Mouse (Mus musculus): ENCODE results near the gene Cand2. TPM values are rescaled to one million over a fixed set of nuclear protein-coding genes. Genes with fewer than 3 reads are reported as not detected.

The Cand2 gene
- polyA plus RNA-seq, 1 experiment from 2014 or later: 36.1 TPM

DNA sequence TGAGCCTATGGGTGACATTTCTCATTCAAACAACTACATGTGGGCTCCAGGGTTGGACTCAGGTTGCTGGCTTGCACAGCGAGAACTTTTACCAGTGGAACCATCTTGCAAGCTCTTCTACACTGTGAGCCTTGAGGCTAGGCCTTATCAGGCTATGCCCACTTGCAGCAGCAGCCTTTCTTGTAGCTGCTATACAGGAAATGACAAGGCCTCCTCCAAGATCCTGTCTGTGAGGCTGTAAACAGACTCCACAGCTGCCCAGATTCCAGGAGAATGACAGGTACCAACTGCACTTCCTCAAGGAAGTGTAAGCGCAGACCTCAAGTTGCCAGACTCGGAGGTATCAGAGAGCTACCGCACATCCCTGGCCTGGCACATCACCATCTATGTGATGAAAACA, 6.1 kb upstream of the Cand2 start:
- H3K4me1 ChIP-seq (ENCODE audit: control insufficient read depth, insufficient read depth, low read length): peaks cover 9% of the 10 kb centered on the region; the same call in 1 of the 2 replicates
- 83% methylated on average over 4 of the region's 4 CpGs for WGBS
- ATAC-seq (ENCODE audit: low FRiP score, low TSS enrichment): no peak

DNA sequence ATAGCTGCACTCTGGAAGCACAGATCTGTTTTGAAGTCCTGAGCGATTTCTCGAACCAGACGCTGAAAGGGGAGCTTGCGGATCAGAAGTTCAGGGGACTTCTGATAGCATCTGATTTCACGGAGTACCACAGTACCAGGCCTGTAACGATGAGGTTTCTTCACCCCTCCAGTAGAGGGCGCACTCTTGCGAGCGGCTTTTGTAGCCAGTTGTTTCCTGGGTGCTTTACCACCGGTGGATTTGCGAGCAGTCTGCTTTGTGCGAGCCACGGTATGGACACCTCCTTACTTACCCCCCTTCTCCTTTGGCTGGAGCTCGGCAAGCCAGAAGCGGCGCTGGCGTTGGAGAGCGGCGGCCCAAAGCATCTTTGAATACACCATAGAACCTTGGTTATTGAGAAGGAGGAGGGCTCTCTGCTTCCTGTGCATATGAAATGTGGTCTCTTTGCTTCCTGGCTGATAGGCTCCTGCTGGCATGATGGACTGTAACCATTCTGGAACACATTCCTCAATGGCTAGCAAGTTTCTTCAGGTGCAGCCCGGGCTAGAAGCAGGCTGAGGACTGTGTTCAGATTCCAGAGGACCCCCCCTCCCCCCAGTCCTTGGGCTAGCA, 4.2 kb upstream of the Cand2 start:
- no peaks in the 10 kb centered on the region for H3K27me3 ChIP-seq (ENCODE audit: control insufficient read depth, insufficient read depth, low read length)
- no peak for ATAC-seq (ENCODE audit: low FRiP score, low TSS enrichment)
- no peak overlapping the region for H3K27ac ChIP-seq (ENCODE audit: low read depth, low read length)
- no peak overlapping the region for H3K4me2 ChIP-seq (replicated peaks; ENCODE audit: low read depth, low read length)
- H3K36me3 ChIP-seq (ENCODE audit: control insufficient read depth, insufficient read depth, low read length): no peaks in the 10 kb centered on the region
- no peaks in the 10 kb centered on the region for H3K9me3 ChIP-seq (ENCODE audit: control insufficient read depth, low read length)
- WGBS: 87% methylated on average over 19 of the region's 20 CpGs
- H3K4me1 ChIP-seq (ENCODE audit: control insufficient read depth, insufficient read depth, low read length): peaks cover 4% of the 10 kb centered on the region; the same call in 1 of the 2 replicates
- no peak overlapping the region for H3K9ac ChIP-seq (ENCODE audit: low read depth, low read length)
- H3K4me3 ChIP-seq (ENCODE audit: low read length): no peak overlapping the region

More for the DNA sequence above, 6.1 kb upstream of the Cand2 start:
- Histone ChIP-seq H3K27me3 (ENCODE audit: control insufficient read depth, insufficient read depth, low read length) (no peaks in the 10 kb centered on the region), H3K36me3 (ENCODE audit: control insufficient read depth, insufficient read depth, low read length) (no peaks in the 10 kb centered on the region), H3K27ac (ENCODE audit: low read depth, low read length) (no peak overlapping the region), H3K4me2 (replicated peaks; ENCODE audit: low read depth, low read length) (no peak overlapping the region), H3K9ac (ENCODE audit: low read depth, low read length) (no peak overlapping the region), H3K9me3 (ENCODE audit: control insufficient read depth, low read length) (no peaks in the 10 kb centered on the region), H3K4me3 (ENCODE audit: low read length) (no peak overlapping the region)

DNA sequence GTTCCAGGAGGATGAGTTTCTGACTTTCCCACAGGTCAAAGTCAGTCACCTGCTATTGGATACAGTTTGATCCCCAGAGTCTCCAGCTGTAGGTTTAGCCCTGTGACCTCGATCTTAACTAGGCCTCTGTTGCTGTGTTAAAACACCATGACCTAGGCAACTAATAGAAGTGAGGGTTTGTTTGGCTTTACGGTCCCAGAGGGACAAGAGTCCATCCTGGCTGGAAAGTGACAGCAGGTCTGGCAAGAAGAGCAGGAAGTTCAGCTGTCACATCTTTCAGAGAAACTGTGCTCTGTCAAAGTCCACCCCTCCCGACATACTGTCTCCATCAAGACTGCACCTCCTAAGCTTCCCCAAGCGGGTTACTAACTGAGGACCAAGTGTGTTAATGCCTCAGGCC, 3.5 kb upstream of the Cand2 start:
- Histone ChIP-seq H3K9ac (ENCODE audit: low read depth, low read length) (no peak overlapping the region), H3K4me1 (ENCODE audit: control insufficient read depth, insufficient read depth, low read length) (peaks cover 9% of the 10 kb centered on the region), H3K27ac (ENCODE audit: low read depth, low read length) (no peak overlapping the region), H3K27me3 (ENCODE audit: control insufficient read depth, insufficient read depth, low read length) (no peaks in the 10 kb centered on the region), H3K4me2 (replicated peaks; ENCODE audit: low read depth, low read length) (no peak overlapping the region), H3K9me3 (ENCODE audit: control insufficient read depth, low read length) (no peaks in the 10 kb centered on the region), H3K4me3 (ENCODE audit: low read length) (no peak overlapping the region), H3K36me3 (ENCODE audit: control insufficient read depth, insufficient read depth, low read length) (no peaks in the 10 kb centered on the region)
- no peak for ATAC-seq (ENCODE audit: low FRiP score, low TSS enrichment)
- WGBS: 59% methylated on average over 4 of the region's 4 CpGs

DNA sequence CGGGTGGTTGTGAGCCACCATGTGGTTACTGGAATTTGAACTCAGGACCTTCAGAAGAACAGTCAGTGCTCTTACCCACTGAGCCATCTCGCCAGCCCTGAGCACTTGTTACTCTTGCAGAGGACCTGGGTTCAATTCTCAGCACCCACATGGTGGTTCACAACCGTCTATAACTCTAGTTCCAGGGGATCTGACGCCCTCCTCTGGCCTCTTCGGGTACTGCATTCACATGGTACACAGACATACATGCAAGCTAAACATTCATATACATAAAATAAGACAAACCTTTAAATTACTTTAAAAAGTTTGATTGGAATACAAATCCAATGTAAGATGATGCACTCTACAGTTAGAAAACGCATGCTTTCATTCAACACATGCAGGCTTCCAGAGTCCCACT, 2.1 kb upstream of the Cand2 start:
- H3K27me3 ChIP-seq (ENCODE audit: control insufficient read depth, insufficient read depth, low read length): no peaks in the 10 kb centered on the region
- WGBS: 83% methylated on average over 6 of the region's 6 CpGs
- H3K36me3 ChIP-seq (ENCODE audit: control insufficient read depth, insufficient read depth, low read length): no peaks in the 10 kb centered on the region
- no peak overlapping the region for H3K9ac ChIP-seq (ENCODE audit: low read depth, low read length)
- no peak for ATAC-seq (ENCODE audit: low FRiP score, low TSS enrichment)
- no peak overlapping the region for H3K4me3 ChIP-seq (ENCODE audit: low read length)
- no peak overlapping the region for H3K4me2 ChIP-seq (replicated peaks; ENCODE audit: low read depth, low read length)
- no peaks in the 10 kb centered on the region for H3K9me3 ChIP-seq (ENCODE audit: control insufficient read depth, low read length)
- H3K4me1 ChIP-seq (ENCODE audit: control insufficient read depth, insufficient read depth, low read length): peaks cover 20% of the 10 kb centered on the region
- no peak overlapping the region for H3K27ac ChIP-seq (ENCODE audit: low read depth, low read length)

DNA sequence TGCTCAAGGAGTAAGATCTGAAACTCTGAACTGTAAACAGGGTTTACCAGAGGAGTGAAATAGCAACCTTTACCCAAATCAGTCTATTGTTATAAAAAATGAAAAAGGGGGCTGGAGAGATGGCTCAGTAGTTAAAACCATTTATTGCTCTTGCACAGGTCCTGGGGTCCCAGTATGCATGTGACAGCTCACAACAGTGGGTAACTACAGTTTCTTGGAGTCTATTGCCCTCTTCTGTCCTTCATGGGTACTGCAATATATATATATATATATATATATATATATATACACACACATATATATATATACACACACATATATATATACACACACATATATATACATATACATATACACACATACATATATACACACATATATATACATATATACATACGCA, 1.7 kb upstream of the Cand2 start:
- WGBS: 82% methylated on average over 1 of the region's 1 CpGs
- Histone ChIP-seq H3K4me1 (ENCODE audit: control insufficient read depth, insufficient read depth, low read length) (peaks cover 20% of the 10 kb centered on the region), H3K4me3 (ENCODE audit: low read length) (no peak overlapping the region), H3K4me2 (replicated peaks; ENCODE audit: low read depth, low read length) (no peak overlapping the region), H3K27me3 (ENCODE audit: control insufficient read depth, insufficient read depth, low read length) (no peaks in the 10 kb centered on the region), H3K36me3 (ENCODE audit: control insufficient read depth, insufficient read depth, low read length) (no peaks in the 10 kb centered on the region), H3K27ac (ENCODE audit: low read depth, low read length) (no peak overlapping the region), H3K9ac (ENCODE audit: low read depth, low read length) (no peak overlapping the region), H3K9me3 (ENCODE audit: control insufficient read depth, low read length) (no peaks in the 10 kb centered on the region)
- ATAC-seq (ENCODE audit: low FRiP score, low TSS enrichment): no peak

DNA sequence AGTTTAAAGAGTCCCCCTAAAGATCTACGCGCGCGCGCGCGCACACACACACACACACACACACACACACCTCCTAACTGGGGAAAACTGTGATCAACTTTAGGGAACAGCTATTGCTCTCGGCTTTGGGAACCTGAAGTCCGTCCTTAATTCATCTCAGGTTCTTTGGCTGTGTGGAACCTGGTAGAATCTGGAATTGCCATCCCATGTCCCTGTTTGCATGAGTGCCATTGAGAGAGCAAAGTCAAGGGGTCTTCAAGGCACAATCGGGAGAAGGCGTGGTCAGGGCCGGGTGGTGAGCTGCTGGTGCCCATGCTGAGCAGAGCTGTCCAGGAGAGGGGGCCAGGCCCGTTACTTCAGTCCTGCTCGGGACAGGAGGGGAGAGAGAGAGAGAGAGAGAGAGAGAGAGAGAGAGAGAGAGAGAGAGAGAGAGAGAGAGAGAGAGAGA, 348 bp upstream of the Cand2 start:
- peaks cover 7% of the 10 kb centered on the region; the same call in 1 of the 2 replicates for H3K36me3 ChIP-seq (ENCODE audit: control insufficient read depth, insufficient read depth, low read length)
- 2% methylated on average over 14 of the region's 14 CpGs for WGBS
- H3K4me3 ChIP-seq (ENCODE audit: low read length): peak overlapping the region; percentile 78
- peak; percentile 91 for ATAC-seq (ENCODE audit: low FRiP score, low TSS enrichment)
- H3K27me3 ChIP-seq (ENCODE audit: control insufficient read depth, insufficient read depth, low read length): no peaks in the 10 kb centered on the region
- H3K4me2 ChIP-seq (replicated peaks; ENCODE audit: low read depth, low read length): peak overlapping the region; percentile 60
- peaks cover 20% of the 10 kb centered on the region for H3K4me1 ChIP-seq (ENCODE audit: control insufficient read depth, insufficient read depth, low read length)
- no peaks in the 10 kb centered on the region for H3K9me3 ChIP-seq (ENCODE audit: control insufficient read depth, low read length)
- H3K27ac ChIP-seq (ENCODE audit: low read depth, low read length): peak overlapping the region; percentile 47; the same call in 1 of the 2 replicates
- peak overlapping the region; percentile 40 for H3K9ac ChIP-seq (ENCODE audit: low read depth, low read length)

DNA sequence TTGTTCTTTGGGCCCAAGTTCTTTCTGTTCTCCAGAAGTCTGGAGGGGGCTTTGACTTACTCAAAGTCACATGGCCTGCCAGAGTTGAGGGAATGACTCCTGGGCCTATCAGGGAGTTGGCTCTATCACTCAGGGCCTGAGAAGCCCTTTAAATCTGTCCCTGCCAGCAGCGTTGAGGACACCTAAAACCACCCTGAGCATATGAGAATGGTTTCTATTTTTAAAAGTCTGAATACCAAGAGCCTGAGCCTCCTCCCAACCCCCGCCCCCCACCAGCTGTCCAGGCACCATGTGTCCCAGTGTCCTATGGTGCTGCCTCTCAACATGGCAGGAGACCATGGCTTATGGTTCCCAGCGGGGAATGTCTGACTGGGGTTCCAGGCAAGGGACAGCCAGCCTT, 1.5 kb downstream of the Cand2 start:
- ATAC-seq (ENCODE audit: low FRiP score, low TSS enrichment): no peak
- H3K9ac ChIP-seq (ENCODE audit: low read depth, low read length): peak overlapping the region; percentile 77
- no peaks in the 10 kb centered on the region for H3K27me3 ChIP-seq (ENCODE audit: control insufficient read depth, insufficient read depth, low read length)
- H3K36me3 ChIP-seq (ENCODE audit: control insufficient read depth, insufficient read depth, low read length): peaks cover 19% of the 10 kb centered on the region
- H3K27ac ChIP-seq (ENCODE audit: low read depth, low read length): peak overlapping the region; percentile 24; the same call in 1 of the 2 replicates
- H3K4me1 ChIP-seq (ENCODE audit: control insufficient read depth, insufficient read depth, low read length): peaks cover 20% of the 10 kb centered on the region
- 40% methylated on average over 3 of the region's 3 CpGs for WGBS
- H3K9me3 ChIP-seq (ENCODE audit: control insufficient read depth, low read length): no peaks in the 10 kb centered on the region
- H3K4me3 ChIP-seq (ENCODE audit: low read length): peak overlapping the region; percentile 78
- peak overlapping the region; percentile 65 for H3K4me2 ChIP-seq (replicated peaks; ENCODE audit: low read depth, low read length)

DNA sequence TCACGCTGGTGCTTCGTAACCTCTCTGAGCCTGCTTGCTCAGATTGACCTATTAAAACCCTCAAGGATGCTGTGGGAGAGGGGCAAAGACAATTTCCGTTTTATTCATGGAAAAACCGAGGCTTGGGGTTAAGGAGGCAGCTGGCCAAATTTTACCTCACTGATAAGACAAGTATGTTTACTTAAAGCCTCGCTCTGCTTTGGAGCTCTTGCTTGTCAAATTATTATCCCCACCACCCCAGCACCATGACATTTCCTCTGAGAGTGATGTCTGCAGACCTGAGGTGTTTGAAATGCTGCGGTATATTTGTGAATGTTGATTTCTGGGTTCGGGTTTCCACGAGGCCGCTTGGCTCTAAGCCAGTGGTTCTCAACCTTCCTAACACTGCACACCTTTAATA, 2.0 kb downstream of the Cand2 start:
- Histone ChIP-seq H3K36me3 (ENCODE audit: control insufficient read depth, insufficient read depth, low read length) (peaks cover 24% of the 10 kb centered on the region), H3K9me3 (ENCODE audit: control insufficient read depth, low read length) (no peaks in the 10 kb centered on the region), H3K4me2 (replicated peaks; ENCODE audit: low read depth, low read length) (peak overlapping the region; percentile 65), H3K9ac (ENCODE audit: low read depth, low read length) (peak overlapping the region; percentile 77; the same call in 1 of the 2 replicates), H3K4me3 (ENCODE audit: low read length) (peak overlapping the region; percentile 78; the same call in 1 of the 2 replicates), H3K27ac (ENCODE audit: low read depth, low read length) (no peak overlapping the region), H3K27me3 (ENCODE audit: control insufficient read depth, insufficient read depth, low read length) (no peaks in the 10 kb centered on the region), H3K4me1 (ENCODE audit: control insufficient read depth, insufficient read depth, low read length) (peaks cover 20% of the 10 kb centered on the region)
- WGBS: 43% methylated on average over 9 of the region's 9 CpGs
- ATAC-seq (ENCODE audit: low FRiP score, low TSS enrichment): no peak

DNA sequence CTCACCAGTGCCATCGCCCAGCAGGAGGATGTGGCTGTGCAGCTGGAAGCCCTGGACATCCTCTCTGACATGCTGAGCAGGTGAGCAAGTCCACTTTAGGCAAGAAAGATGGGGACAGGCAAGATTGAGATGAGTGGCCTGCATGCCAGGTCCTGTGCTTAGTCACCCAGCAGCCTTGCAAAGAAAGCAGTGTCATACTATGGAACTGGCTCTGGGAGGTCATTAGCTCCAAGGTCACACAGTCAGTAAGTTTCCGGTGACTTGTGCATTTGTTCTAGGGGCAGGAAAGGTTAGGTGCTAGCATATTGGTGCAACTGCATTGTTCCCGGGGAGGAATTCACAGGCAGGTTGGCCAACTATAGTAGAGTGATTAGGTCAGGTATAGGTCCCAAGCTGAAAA, 8.4 kb downstream of the Cand2 start:
- Histone ChIP-seq H3K36me3 (ENCODE audit: control insufficient read depth, insufficient read depth, low read length) (peaks cover 87% of the 10 kb centered on the region), H3K27ac (ENCODE audit: low read depth, low read length) (no peak overlapping the region)

More for the DNA sequence above, 8.4 kb downstream of the Cand2 start:
- Histone ChIP-seq H3K4me2 (replicated peaks; ENCODE audit: low read depth, low read length) (no peak overlapping the region), H3K4me3 (ENCODE audit: low read length) (no peak overlapping the region), H3K4me1 (ENCODE audit: control insufficient read depth, insufficient read depth, low read length) (no peaks in the 10 kb centered on the region), H3K27me3 (ENCODE audit: control insufficient read depth, insufficient read depth, low read length) (no peaks in the 10 kb centered on the region), H3K9me3 (ENCODE audit: control insufficient read depth, low read length) (no peaks in the 10 kb centered on the region), H3K9ac (ENCODE audit: low read depth, low read length) (no peak overlapping the region)
- 92% methylated on average over 3 of the region's 3 CpGs for WGBS
- no peak for ATAC-seq (ENCODE audit: low FRiP score, low TSS enrichment)

All from kidney, embryonic 14.5 days (tissue).